Mouse (Mus musculus) neural tube, embryonic 14.5 days (tissue): ENCODE data around the gene Tnp1. TPM values are rescaled to one million over a fixed set of nuclear protein-coding genes. Genes with fewer than 3 reads are reported as not detected.

Source experiments
- ATAC-seq: fragments of 200-750 bp; cut with Nextera tagmentation; 2 replicates; pipeline ENCODE4 v1.8.0; 2017; ENCODE audit warnings: low read depth, mild to moderate bottlenecking, moderate TSS enrichment, moderate library complexity
- H3K27ac ChIP-seq: fragments of 300-500 bp; sonication (generic); 2 replicates; pipeline ENCODE4 v1.5.1; 2014; ENCODE audit warnings: low read depth, mild to moderate bottlenecking, control low read depth, low read length, moderate library complexity, mixed read lengths
- H3K27me3 ChIP-seq: fragments of 300-500 bp; sonication (generic); 2 replicates; pipeline ENCODE4 v1.6.1; 2014; ENCODE audit warnings: low read length; ENCODE audit not compliant: control insufficient read depth, insufficient read depth
- H3K36me3 ChIP-seq: fragments of 300-500 bp; sonication (generic); 2 replicates; pipeline ENCODE4 v1.6.1; 2014; ENCODE audit warnings: low read length, mixed read lengths; ENCODE audit not compliant: control insufficient read depth, insufficient read depth
- H3K4me1 ChIP-seq: fragments of 300-500 bp; sonication (generic); 2 replicates; pipeline ENCODE4 v1.6.1; 2014; ENCODE audit warnings: low read length; ENCODE audit not compliant: control insufficient read depth, insufficient read depth
- H3K4me2 ChIP-seq: fragments of 300-500 bp; sonication (generic); 2 replicates; pipeline ENCODE4 v1.6.1; 2014; ENCODE audit warnings: mild to moderate bottlenecking, low read depth, low read length, control low read depth
- H3K4me3 ChIP-seq: fragments of 300-500 bp; sonication (generic); 2 replicates; pipeline ENCODE4 v1.5.1; 2014; ENCODE audit warnings: low read depth, low read length, control low read depth, mixed read lengths
- H3K9ac ChIP-seq: fragments of 300-500 bp; sonication (generic); replicated peaks from 2 replicates; pipeline ENCODE4 v1.6.1; 2014; ENCODE audit warnings: low read depth, mild to moderate bottlenecking, control low read depth, low read length, mixed read lengths
- H3K9me3 ChIP-seq: fragments of 300-500 bp; sonication (generic); 2 replicates; pipeline ENCODE4 v1.6.1; 2016; ENCODE audit warnings: low read length; ENCODE audit not compliant: control insufficient read depth
- WGBS: fragments of 180-500 bp; shearing (Covaris S2); extraction: QIAGEN DNeasy Blood & Tissue Kit; methylation state at CpG from one replicate; pipeline ENCODE4 v1.1.7; 2014; 5-methylcytosine and 5-hydroxymethylcytosine counted together
- polyA plus RNA-seq: library from polyadenylated mRNA; unstranded; fragments of >200 nt; fragmentation: Nextera tagmentation; extraction: Ambion mirVana; gene quantifications from 2 replicates; pipeline ENCODE4 v1.2.1, GENCODE M21; 2014

The Tnp1 gene
- not detected in 2 replicates for polyA plus RNA-seq

- no peaks in the 10 kb centered on the region for H3K9me3 ChIP-seq
- no peak within 1 kb of the TSS for H3K4me2 ChIP-seq
- no peak within 1 kb of the TSS for H3K9ac ChIP-seq
- no peaks in the 10 kb centered on the region for H3K27me3 ChIP-seq
- H3K27ac ChIP-seq, result no peak within 1 kb of the TSS
- H3K36me3 ChIP-seq, result no peaks in the 10 kb centered on the region
- H3K4me3 ChIP-seq, result no peak within 1 kb of the TSS
- no peak for ATAC-seq
- no peaks in the 10 kb centered on the region for H3K4me1 ChIP-seq
- 95% methylated on average over 12 of the region's 12 CpGs for WGBS
These were observed at the start of gene Tnp1 for GRCm38 (mm10) chr1:73015731-73016130. Gene Tnp1 (minus strand): TSS chr1:73015909.

DNA sequence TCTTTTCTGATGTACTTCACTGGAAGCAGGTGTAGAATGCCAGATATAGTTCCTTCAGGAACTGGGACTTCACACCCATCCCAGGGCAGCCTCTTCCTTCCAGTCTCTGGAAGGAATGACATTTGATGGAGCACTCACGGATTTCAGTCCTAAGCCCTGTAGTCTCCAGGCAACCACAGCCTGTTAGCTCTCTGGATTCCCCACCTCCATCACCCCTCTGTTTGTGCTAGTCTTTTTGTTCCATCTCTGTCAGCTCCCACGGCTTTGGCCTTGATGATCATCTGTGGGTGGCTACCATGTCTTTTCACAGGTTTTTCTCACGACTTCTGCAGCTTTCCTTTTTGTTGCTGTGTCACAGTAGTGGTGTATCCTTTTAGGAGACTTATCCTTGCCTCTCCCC, 48.6 kb upstream of the Tnp1 start:
- no peaks in the 10 kb centered on the region for H3K4me1 ChIP-seq
- no peaks in the 10 kb centered on the region for H3K36me3 ChIP-seq
- H3K27ac ChIP-seq, result no peak overlapping the region
- no peak overlapping the region for H3K9ac ChIP-seq
- H3K4me3 ChIP-seq, result no peak overlapping the region
- H3K4me2 ChIP-seq, result no peak overlapping the region
- H3K27me3 ChIP-seq, result no peaks in the 10 kb centered on the region
- no peak for ATAC-seq
- no peaks in the 10 kb centered on the region for H3K9me3 ChIP-seq
- 70% methylated on average over 3 of the region's 3 CpGs for WGBS

- Histone ChIP-seq H3K9me3 (no peaks in the 10 kb centered on the region), H3K36me3 (no peaks in the 10 kb centered on the region), H3K27me3 (no peaks in the 10 kb centered on the region), H3K4me3 (no peak overlapping the region), H3K4me2 (no peak overlapping the region), H3K27ac (no peak overlapping the region), H3K9ac (no peak overlapping the region), H3K4me1 (no peaks in the 10 kb centered on the region)
- WGBS, result 67% methylated on average over 7 of the region's 7 CpGs
- ATAC-seq, result no peak
These were observed 46.0 kb upstream of the Tnp1 start for GRCm38 (mm10) chr1:73061491-73062233.

DNA sequence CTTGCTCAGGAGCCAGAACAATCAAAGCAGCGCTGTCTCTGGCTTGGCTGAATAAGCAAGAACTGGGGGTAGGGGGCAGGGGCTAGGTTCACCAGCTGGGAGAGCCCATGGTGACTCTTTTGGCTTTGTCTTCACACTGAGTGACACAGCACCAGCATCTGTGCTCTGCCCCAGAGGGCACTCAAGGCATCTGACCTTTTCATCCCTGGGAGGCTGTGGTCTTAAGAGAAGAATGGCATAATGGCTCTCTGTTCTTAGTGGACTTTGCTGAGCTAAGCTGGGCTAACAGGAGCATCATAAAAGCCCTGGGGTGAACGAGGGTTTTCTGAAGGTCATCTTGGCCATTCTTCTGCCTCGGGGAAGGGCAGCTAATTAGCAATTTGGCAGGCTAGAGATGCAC, 44.6 kb upstream of the Tnp1 start:
- Histone ChIP-seq H3K27me3 (no peaks in the 10 kb centered on the region), H3K27ac (no peak overlapping the region), H3K4me2 (no peak overlapping the region), H3K9me3 (no peaks in the 10 kb centered on the region), H3K4me3 (no peak overlapping the region), H3K36me3 (no peaks in the 10 kb centered on the region), H3K9ac (no peak overlapping the region), H3K4me1 (no peaks in the 10 kb centered on the region)
- WGBS, result 9% methylated on average over 3 of the region's 3 CpGs
- ATAC-seq, result no peak

DNA sequence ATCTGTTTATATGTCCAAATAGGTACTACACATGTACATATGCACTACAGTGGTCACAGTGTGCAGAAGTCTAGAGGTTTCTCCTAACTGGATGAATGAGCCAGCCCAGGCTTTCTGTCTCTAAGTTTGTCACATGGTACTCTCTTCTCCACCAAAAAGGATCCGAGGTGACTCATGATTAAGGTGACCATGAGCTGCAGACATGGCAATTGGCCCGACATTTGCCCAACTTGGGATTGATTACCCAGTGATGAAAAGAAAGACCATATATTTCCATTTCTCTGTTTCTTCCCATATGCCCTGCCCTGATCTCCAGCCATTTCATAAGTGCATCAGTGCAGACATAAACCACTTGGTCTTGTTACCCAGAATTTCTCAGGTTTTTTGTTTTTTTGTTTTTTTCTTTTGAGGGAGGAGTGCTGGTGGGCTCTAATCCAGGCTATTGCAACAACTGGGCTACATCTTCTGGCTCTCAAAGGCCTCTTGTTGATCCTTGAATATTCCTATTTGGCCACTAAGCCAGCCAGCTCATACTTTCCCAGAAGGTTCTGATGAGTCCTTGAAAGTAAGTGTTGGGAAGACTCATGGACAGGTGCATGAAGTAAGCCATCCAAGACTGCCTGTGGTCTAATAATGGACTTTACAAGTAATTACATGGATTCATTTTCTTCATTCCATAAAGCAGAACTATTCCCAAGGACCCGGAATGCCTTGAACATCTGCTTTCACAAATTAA, 40.7 kb upstream of the Tnp1 start:
- no peaks in the 10 kb centered on the region for H3K27me3 ChIP-seq
- H3K36me3 ChIP-seq, result no peaks in the 10 kb centered on the region
- H3K4me1 ChIP-seq, result no peaks in the 10 kb centered on the region; the same call in 1 of the 2 replicates
- no peak overlapping the region for H3K9ac ChIP-seq
- H3K9me3 ChIP-seq, result no peaks in the 10 kb centered on the region
- H3K4me3 ChIP-seq, result no peak overlapping the region
- 92% methylated on average over 3 of the region's 3 CpGs for WGBS
- no peak overlapping the region for H3K27ac ChIP-seq
- no peak overlapping the region for H3K4me2 ChIP-seq
- ATAC-seq, result no peak

DNA sequence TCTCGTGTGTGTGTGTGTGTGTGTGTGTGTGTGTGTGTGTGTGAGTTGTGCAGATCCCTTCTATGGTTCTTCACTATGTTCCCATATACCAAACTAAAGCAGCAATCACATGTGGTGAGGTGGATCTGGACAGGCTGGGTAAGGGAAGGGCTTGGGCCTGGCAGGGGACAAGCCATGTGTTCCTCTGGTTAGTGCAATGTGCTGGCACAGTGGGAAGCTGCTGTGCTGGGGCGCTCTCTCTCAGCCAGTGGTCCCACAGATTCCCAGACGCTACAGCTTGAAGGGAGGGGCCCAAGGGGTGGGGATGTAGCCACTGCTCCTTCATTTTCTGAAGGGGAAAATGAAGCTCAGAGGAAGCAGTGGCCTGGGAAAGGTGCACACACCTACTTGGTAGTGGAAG, 40.1 kb upstream of the Tnp1 start:
- Histone ChIP-seq H3K9ac (no peak overlapping the region), H3K9me3 (no peaks in the 10 kb centered on the region), H3K27ac (no peak overlapping the region), H3K4me3 (no peak overlapping the region), H3K36me3 (no peaks in the 10 kb centered on the region), H3K27me3 (no peaks in the 10 kb centered on the region), H3K4me2 (no peak overlapping the region), H3K4me1 (no peaks in the 10 kb centered on the region; the same call in 1 of the 2 replicates)
- 60% methylated on average over 3 of the region's 3 CpGs for WGBS
- no peak for ATAC-seq

- H3K9ac ChIP-seq, result no peak overlapping the region
- no peak for ATAC-seq
- 48% methylated on average over 6 of the region's 6 CpGs for WGBS
These were observed 39.5 kb upstream of the Tnp1 start for GRCm38 (mm10) chr1:73055206-73055605.

DNA sequence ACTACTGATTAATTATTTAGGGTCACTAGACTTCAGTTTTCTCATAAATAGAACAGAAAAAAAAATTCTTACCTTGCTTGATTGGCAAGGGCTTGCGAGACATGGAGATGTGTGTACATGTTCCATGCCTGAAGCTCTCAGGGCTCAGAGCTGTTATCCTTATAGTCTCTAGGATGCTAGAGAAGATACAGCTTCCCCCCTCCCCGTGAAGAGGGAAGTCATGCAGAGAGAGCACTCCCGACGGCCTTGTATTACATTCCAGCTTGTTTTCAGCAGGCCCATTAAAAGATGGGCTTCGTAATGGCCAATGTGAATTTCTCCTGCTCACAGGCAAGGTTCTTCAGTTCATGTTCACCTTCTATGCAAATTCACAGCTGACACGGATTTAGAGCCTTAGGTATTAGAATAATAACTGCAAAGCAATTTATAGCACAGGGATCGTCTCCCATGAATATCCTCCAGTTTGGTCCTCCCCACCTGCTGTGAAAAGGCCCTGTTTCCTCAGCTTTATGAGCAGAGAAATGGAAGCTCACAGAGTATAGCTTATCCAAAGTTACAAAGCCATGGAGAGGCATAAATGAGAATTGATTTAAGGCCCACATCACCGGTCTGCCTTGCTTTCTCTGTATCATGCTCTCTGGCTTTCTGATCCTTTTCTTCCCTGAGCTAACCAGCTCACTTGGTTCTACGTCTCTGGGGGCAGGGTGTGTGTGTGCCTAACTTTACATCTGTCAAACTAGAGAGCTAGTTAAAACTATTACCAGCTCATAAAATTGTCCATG, 38.0 kb upstream of the Tnp1 start:
- no peak overlapping the region for H3K9ac ChIP-seq
- no peaks in the 10 kb centered on the region for H3K9me3 ChIP-seq
- peak overlapping the region; percentile 41; the same call in 1 of the 2 replicates for H3K27ac ChIP-seq
- no peak overlapping the region for H3K4me3 ChIP-seq
- no peaks in the 10 kb centered on the region; the same call in 1 of the 2 replicates for H3K4me1 ChIP-seq
- no peak overlapping the region for H3K4me2 ChIP-seq
- H3K36me3 ChIP-seq, result no peaks in the 10 kb centered on the region
- ATAC-seq, result peak; percentile 77
- no peaks in the 10 kb centered on the region for H3K27me3 ChIP-seq
- WGBS, result 17% methylated on average over 9 of the region's 9 CpGs

More at GRCm38 (mm10) chr1:73055206-73055605, 39.5 kb upstream of the Tnp1 start:
- H3K4me2 ChIP-seq, result no peak overlapping the region
- no peak overlapping the region for H3K27ac ChIP-seq
- H3K9me3 ChIP-seq, result no peaks in the 10 kb centered on the region
- H3K4me1 ChIP-seq, result no peaks in the 10 kb centered on the region; the same call in 1 of the 2 replicates
- no peak overlapping the region for H3K4me3 ChIP-seq
- no peaks in the 10 kb centered on the region for H3K36me3 ChIP-seq
- H3K27me3 ChIP-seq, result no peaks in the 10 kb centered on the region
